Mouse (Mus musculus) right cerebral cortex, postnatal 14 days (tissue): Measurements from ENCODE around the gene Cep112.

Experiments used
- DNase-seq: peaks from one replicate; pipeline ENCODE4 v3.0.0; 2022

Gene Cep112

GRCm38 (mm10) chr11:108606836-108607235 lies 181.8 kb downstream of the Cep112 start:
- no peak for DNase-seq

DNA sequence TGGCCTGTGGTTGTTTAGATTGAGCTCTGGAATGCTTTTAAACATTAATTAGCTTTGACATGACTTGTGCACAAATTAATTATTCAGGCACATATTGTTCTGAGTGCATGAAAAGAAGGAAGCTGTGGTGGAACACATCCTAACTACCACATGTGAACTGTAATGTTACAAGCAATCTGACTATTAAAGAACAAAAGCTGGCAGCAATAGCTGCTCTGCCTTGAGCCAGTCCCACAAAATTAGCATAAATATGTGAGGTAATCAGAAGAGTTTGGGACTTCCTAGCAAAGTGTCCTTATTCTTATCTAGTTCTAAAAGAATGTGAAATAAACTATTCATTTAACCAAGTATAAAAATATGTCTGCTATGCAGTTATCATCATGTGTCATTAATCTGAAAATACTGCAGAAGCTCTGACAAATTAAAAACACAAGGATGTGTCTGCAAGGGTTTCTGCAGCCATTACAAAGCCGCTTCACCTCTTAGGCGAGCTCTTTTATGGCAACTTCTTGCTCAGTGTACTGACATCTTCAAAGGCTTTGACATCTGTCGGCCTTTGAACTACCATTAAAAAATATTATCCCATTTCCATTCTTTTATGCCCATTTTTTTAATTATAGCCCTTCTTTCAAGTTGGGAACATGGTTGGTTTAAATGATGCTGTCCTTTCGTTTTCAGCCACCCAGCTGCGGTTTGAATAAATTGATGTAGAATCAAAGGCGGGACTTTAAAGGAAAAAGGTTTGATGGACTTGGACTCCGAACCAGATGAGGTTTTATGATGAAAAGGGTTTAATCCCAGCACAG lies 195.8 kb downstream of the Cep112 start:
- DNase-seq, result no peak

GRCm38 (mm10) chr11:108621434-108621901 lies 196.5 kb downstream of the Cep112 start:
- no peak for DNase-seq

GRCm38 (mm10) chr11:108625546-108626232 lies 200.7 kb downstream of the Cep112 start:
- no peak for DNase-seq

GRCm38 (mm10) chr11:108637780-108638179 lies 212.8 kb downstream of the Cep112 start:
- DNase-seq, result no peak

- no peak for DNase-seq
Measured at GRCm38 (mm10) chr11:108655574-108655973, 230.6 kb downstream of the Cep112 start.

DNA sequence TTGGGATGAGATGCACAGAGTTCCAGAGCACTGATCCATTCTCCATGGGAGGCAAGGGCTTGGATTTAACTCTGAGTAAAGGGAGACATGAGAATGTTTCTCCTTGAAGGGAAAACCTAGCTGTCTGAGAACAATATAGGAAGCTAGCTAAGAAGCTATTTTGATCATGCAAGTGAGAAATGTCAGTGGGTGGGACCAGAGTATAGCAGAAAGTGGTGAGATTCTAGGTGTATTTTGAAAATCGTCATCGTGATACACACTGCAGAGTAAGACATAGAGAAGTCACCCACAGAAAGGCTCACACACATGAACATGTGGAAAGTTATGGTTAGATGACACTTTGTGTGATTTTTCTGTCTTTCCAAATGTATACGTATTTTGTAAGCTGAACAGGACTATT lies 257.0 kb downstream of the Cep112 start:
- DNase-seq, result no peak

- no peak for DNase-seq
Measured at GRCm38 (mm10) chr11:108696563-108696962, 271.6 kb downstream of the Cep112 start.

DNA sequence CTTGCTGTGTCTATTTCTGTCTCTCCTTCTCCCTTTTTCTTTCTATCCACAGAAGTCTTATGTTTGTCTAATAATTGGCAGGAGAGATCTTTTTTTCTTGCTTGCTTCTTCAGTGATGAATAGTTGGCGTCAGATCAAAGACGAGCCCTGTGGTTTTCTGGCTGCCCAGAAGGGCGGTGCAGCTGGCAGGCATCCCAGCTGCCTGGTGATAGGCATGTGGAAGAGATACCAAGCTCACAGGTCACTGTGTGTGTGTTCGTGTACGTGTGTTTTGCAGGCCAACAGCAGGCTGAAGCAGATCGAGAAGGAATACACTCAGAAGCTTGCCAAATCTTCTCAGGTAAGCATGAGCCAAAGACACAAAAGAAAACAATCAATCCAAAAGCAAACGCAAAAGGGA lies 327.3 kb downstream of the Cep112 start:
- DNase-seq, result peak; percentile 33

GRCm38 (mm10) chr11:108752765-108753164 lies 327.8 kb downstream of the Cep112 start:
- DNase-seq, result no peak

DNA sequence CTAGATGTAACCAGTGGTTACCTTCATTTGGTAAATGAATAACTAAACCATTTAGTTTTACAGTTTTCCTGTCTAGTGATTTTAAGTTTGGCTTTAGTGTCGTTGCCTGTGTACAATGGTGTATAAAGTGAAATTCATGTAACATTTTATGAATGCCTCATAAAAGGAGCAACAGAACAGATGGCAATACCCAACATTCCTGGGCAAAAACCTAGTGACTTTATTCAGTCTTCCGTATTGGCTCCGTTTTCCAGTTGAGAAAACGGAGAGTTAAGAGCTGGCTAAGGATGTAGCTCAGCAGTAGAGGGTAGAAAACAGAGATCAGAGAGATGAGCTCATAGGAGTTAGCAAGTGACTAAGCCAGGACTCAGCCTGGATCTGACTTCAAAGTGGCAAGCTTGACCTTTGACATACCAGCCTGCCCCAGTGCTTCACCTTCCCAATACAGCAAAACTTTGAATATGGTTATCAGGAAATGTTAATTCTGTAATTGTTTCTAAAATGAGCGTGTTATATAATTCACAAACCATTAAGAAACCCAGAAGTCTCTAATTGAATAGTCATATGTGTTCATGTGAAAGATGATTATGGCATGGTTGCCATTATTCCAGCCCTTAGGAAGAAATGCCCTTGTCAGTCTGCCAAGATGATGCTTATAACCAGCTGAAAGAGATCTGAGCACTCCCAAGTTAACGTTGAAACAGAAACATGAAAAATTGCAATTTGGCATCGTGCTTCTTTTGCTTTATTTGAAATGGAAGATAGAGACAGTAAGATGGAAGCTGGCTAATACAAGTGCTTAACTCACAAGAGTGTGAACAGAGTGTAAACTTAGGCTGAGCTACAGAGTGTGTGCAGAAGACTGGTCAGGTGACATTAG lies 328.6 kb downstream of the Cep112 start:
- no peak for DNase-seq

DNA sequence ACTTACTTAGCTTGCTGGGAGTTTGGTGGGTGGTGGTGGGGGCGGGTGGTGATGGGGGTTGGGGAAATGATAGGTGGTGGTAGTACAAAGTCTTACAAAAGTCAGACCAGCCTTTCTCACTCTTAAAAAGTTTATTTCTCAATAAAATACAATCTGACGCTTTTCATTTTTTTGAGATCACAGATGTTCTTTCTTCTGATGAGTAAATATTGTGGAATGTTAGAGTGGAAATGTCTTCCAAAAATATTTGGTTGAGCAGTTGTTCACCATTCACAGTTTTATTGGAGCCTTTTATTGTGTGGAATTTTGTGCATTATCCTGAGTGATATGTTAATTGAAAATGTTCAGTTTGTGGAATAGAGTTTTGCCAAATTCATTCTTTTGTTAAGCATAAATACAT lies 332.2 kb downstream of the Cep112 start:
- DNase-seq, result no peak

GRCm38 (mm10) chr11:108757626-108758430 lies 332.8 kb downstream of the Cep112 start:
- DNase-seq, result no peak

GRCm38 (mm10) chr11:108770064-108770463 lies 345.1 kb downstream of the Cep112 start:
- no peak for DNase-seq

- DNase-seq, result no peak
Measured at GRCm38 (mm10) chr11:108774019-108774670, 349.2 kb downstream of the Cep112 start.

GRCm38 (mm10) chr11:108777158-108777557 lies 352.2 kb downstream of the Cep112 start:
- no peak for DNase-seq

DNA sequence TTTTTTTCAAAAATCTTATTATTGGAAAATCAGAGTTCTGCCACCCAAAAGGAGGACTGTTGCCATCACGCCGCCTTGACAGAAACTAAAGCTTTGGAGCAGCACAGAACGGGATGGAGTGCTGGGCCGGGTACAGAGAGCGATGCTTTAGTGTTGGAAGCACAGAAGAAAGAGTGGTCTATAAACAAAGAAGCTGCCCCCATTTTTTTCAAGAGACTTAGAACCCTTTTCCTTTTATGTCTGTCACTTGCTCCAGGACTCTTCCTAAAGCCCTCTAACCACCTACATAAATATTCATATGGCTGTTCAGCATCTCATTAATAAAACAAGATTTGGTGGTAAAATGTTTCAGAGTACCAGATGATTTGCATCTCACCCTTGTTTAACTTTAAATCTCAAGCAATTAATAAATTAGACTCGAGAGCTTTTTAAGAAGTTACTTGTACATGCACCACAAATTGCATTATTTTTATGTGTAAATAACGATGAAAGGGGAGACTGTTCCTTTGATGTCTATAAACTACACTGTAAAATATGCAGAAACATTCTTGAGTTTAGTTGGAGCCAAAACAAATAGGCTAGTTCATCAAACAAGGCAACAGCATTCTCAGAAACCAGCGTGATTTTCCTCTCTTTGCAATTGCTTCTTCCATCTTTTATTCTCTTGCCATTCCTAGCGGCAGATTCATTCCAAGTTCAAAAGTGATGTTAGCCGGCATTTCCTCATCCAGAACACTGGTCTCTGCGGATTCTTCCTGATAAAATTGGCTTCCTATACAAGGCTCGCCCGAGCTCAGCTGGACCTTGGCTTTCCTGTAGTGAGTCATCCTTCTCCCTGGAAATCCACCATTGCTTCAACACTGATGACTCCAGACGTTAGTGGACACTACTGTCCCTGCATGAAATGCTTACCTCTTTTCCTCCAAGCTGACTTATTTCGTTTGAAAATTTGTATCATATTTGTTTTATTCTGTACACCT lies 355.6 kb downstream of the Cep112 start:
- DNase-seq, result no peak

- no peak for DNase-seq
Measured at GRCm38 (mm10) chr11:108798398-108798797, 373.4 kb downstream of the Cep112 start.

DNA sequence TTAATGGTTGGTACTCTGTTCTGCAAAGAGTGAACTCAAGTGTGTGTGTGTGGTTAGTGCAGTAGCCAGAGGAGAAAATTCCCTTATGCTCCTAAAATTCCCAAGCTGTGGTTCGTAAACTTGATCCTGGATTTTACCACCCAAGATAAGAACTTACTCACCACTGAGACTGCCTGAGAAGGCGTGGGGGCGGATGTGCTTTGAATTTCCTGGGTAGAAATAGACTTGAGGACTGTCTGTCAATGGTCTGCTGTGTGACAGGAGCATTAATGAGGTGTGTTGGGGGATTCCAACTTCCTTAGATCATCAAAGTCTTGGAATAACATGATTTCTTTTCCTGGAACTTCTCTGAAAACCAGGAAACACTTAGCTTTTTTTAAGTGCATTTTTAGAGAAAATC lies 374.7 kb downstream of the Cep112 start:
- DNase-seq, result no peak

DNA sequence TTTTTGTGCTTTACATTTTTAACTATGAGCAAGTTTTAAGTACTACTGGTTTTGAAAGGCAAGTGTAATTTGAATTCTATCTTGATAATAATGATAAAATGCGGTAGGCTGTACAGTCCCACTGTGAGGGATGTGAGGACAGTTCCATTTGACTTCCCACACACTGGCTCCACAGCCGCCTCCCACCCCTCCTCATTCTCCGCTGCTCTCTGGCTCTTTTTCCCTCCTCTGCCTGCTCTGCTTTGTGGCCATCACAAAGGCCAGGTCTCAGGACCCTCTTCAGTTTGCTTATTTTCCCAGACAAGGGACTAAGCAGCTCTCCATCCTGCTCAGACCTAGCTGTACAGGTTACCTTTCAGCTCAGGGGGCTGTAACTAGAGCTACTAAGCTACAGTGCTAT lies 379.0 kb downstream of the Cep112 start:
- DNase-seq, result no peak

DNA sequence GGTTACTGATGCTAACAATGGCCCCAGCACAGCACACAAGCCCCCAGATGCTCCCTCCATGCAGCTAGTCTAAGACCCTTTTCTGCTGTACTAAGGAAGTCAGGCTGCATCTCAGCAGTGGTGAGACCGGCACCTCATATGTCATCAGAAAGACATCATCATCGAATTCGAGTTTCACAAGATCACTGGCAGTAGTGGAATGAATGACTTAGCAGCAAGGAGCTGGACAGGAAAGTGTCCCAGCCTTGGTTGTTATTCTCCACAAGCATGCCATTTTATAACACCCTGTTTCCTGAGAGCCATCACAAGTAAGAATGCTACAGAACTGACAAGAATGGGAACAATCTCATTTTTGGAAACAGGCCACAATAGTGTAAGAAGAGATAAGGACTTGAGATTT lies 381.0 kb downstream of the Cep112 start:
- no peak for DNase-seq
